Mouse (Mus musculus): ENCODE results near the gene Muc5ac.

Muc5ac gene

DNA sequence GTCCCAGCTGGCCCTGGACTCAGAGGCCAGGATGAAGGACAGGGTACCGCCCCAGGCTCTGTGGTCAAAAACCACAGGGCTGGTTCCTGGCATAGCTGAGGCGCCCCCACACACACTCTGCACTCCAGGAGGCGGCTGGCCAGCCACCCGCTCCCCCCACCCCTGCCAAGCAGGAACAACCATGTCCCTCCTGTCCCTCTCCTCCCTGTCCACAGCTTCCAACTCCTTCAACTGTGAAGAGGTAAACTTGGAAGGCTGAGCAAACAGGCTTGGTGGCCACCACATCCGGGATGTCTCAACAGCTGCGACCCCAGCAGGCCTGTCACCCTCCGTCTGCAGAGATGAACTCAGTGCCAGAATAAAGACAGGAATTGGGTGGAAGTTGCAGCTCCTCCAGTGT is 47.2 kb downstream of the Muc5ac start:
- DNase-seq (ENCODE audit: low read depth), result peak; percentile 68

GRCm38 (mm10) chr7:141836423-141836822 is 47.7 kb downstream of the Muc5ac start:
- no peak for DNase-seq (ENCODE audit: low read depth)

DNA sequence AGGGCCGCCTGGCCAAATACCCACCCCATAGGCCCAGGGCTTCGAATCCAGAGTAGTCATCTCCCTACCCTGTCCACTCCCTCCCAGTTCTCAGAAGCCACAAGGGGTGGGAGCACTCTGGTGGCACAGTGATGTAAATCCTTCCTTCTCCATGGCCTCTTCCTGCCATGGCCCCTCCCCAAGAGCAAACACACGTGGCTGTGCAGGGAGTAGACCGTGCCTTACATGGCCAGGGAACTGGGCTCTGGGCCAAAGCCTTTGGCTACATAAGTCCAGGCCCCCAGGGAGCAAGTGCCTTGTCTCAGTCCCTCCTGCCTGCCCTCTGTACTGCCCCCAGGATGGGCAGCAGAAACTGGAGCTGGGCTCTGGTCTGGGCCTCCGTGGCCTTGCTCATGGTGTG is 50.0 kb downstream of the Muc5ac start, which contains the start of gene Muc5b:
Muc5b (plus strand) TSS at position 292 of the 400 bp plus-strand sequence.
- peak; percentile 86 for DNase-seq (ENCODE audit: low read depth)

GRCm38 (mm10) chr7:141840354-141840753 is 51.6 kb downstream of the Muc5ac start:
- DNase-seq (ENCODE audit: low read depth), result no peak

DNA sequence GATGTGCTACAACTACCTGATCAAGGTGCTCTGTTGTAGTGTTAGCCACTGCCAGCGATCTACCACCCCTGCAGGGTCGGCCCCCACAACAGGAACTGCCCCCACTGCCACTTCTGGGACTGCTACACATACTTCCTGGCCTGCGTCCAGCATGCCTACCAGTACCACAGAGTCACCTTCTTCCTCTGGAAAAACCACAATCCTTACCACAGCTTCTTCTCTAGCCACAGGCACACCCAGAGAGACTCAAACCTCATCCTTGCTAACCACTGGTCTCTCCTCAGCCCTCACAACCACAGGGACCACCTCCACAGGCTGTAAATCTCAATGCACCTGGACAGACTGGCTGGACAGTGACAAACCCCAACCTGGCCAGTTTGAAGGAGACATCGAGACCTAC is 72.3 kb downstream of the Muc5ac start:
- peak; percentile 63 for DNase-seq (ENCODE audit: low read depth)

Measured in 416B (cell line).